Mouse (Mus musculus) limb, embryonic 11.5 days (tissue): ENCODE measurements around the gene Wdr89. TPM values are rescaled to one million over a fixed set of nuclear protein-coding genes. Genes with fewer than 3 reads are reported as not detected.

ENCODE experiments used
- ATAC-seq: fragments of 200-750 bp; cut with Nextera tagmentation; 2 replicates; pipeline ENCODE4 v1.8.0; 2017; ENCODE audit warnings: low read depth; ENCODE audit not compliant: insufficient number of reproducible peaks, low FRiP score, low TSS enrichment
- DNase-seq: peaks from one replicate; pipeline ENCODE4 v3.0.0-alpha.2; 2015; ENCODE audit warnings: low spot score
- H3K27ac ChIP-seq: fragments of 300-500 bp; sonication (generic); replicated peaks from 2 replicates; pipeline ENCODE4 v1.5.1; 2014; ENCODE audit warnings: low read depth, mild to moderate bottlenecking, low read length
- H3K27me3 ChIP-seq: fragments of 300-500 bp; sonication (generic); 2 replicates; pipeline ENCODE4 v1.6.1; 2014; ENCODE audit warnings: mild to moderate bottlenecking, low read length, mixed read lengths; ENCODE audit not compliant: control insufficient read depth, insufficient read depth
- H3K36me3 ChIP-seq: fragments of 300-500 bp; sonication (generic); 2 replicates; pipeline ENCODE4 v1.6.1; 2014; ENCODE audit warnings: mild to moderate bottlenecking, low read length, moderate library complexity, mixed read lengths; ENCODE audit not compliant: control insufficient read depth, insufficient read depth
- H3K4me1 ChIP-seq: fragments of 300-500 bp; sonication (generic); 2 replicates; pipeline ENCODE4 v1.6.1; 2014; ENCODE audit warnings: low read length, mixed read lengths; ENCODE audit not compliant: control insufficient read depth, insufficient read depth
- H3K4me2 ChIP-seq: fragments of 300-500 bp; sonication (generic); 2 replicates; pipeline ENCODE4 v1.6.1; 2014; ENCODE audit warnings: low read depth, mild to moderate bottlenecking, moderate library complexity; ENCODE audit not compliant: severe bottlenecking
- H3K4me3 ChIP-seq: fragments of 300-500 bp; sonication (generic); 2 replicates; pipeline ENCODE4 v1.5.1; 2014; ENCODE audit warnings: low read depth, low read length
- H3K9ac ChIP-seq: fragments of 300-500 bp; sonication (generic); 2 replicates; pipeline ENCODE4 v1.6.1; 2014; ENCODE audit warnings: mild to moderate bottlenecking, low read length
- H3K9me3 ChIP-seq: fragments of 300-500 bp; sonication (generic); 2 replicates; pipeline ENCODE4 v1.6.1; 2016; ENCODE audit warnings: low read length; ENCODE audit not compliant: control insufficient read depth
- WGBS: fragments of 180-500 bp; shearing (Covaris S2); extraction: QIAGEN DNeasy Blood & Tissue Kit; methylation state at CpG from one replicate; pipeline ENCODE4 v1.1.7; 2014; 5-methylcytosine and 5-hydroxymethylcytosine counted together
- polyA plus RNA-seq: library from polyadenylated mRNA; unstranded; fragments of >200 nt; fragmentation: Nextera tagmentation; extraction: Ambion mirVana; gene quantifications from 2 replicates; pipeline ENCODE4 v1.2.1, GENCODE M21; 2014

Wdr89 gene
- polyA plus RNA-seq, 1 experiment from 2014 or later: 14.4 TPM

GRCm38 (mm10) chr12:75663646-75664515 lies 5.5 kb downstream of the Wdr89 start:
- 0 out of 2 replicates have a peak overlapping the region, but pooled peaks have one; percentile 43 for H3K27ac ChIP-seq
- H3K4me3 ChIP-seq: no peak overlapping the region
- H3K27me3 ChIP-seq: no peaks in the 10 kb centered on the region
- 33% methylated on average over 13 of the region's 13 CpGs for WGBS
- ATAC-seq (peak; percentile 77), DNase-seq (peak; percentile 69)
- H3K4me2 ChIP-seq: no peak overlapping the region
- peaks cover 3% of the 10 kb centered on the region; the same call in 1 of the 2 replicates for H3K4me1 ChIP-seq
- no peaks in the 10 kb centered on the region for H3K9me3 ChIP-seq
- H3K9ac ChIP-seq: no peak overlapping the region
- no peaks in the 10 kb centered on the region for H3K36me3 ChIP-seq

- Histone ChIP-seq H3K4me1 (0 out of 2 replicates have a peak, but pooled peaks cover 3% of the 10 kb centered on the region), H3K4me2 (no peak overlapping the region), H3K9ac (no peak overlapping the region), H3K27ac (no peak overlapping the region), H3K9me3 (no peaks in the 10 kb centered on the region), H3K4me3 (no peak overlapping the region), H3K27me3 (no peaks in the 10 kb centered on the region), H3K36me3 (no peaks in the 10 kb centered on the region)
- 87% methylated on average over 1 of the region's 1 CpGs for WGBS
- DNase-seq (no peak), ATAC-seq (no peak)
Observed at GRCm38 (mm10) chr12:75662376-75662775, 7.0 kb downstream of the Wdr89 start.

GRCm38 (mm10) chr12:75658403-75658802 lies 10.9 kb downstream of the Wdr89 start:
- no peak overlapping the region for H3K9ac ChIP-seq
- no peak for DNase-seq
- H3K4me2 ChIP-seq: no peak overlapping the region
- 86% methylated on average over 6 of the region's 6 CpGs for WGBS
- H3K27ac ChIP-seq: no peak overlapping the region
- H3K36me3 ChIP-seq: no peaks in the 10 kb centered on the region
- ATAC-seq: no peak
- H3K4me3 ChIP-seq: no peak overlapping the region
- H3K4me1 ChIP-seq: no peaks in the 10 kb centered on the region
- no peaks in the 10 kb centered on the region for H3K9me3 ChIP-seq
- no peaks in the 10 kb centered on the region for H3K27me3 ChIP-seq

DNA sequence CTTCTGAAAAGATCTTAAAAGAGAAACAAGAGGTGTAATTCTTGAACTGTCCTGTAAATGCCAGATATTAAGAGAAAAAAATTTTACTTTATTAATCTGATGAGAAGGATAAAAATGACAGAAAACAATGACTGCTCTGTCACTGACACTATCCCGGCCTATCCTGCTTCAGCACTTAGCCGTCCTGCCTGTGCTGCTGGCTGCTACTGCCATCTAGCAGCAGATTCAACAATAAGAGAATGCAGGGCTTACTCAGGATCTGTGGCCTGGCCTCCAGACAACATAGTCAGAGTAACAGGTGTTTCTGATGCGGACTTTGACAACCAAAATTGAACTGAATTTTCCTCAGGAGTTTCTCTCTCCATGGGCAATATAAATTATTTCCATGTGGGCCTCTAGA lies 12.8 kb downstream of the Wdr89 start:
- H3K4me3 ChIP-seq: no peak overlapping the region
- no peaks in the 10 kb centered on the region for H3K4me1 ChIP-seq
- no peaks in the 10 kb centered on the region for H3K36me3 ChIP-seq
- 53% methylated on average over 3 of the region's 3 CpGs for WGBS
- ATAC-seq (no peak), DNase-seq (peak; percentile 31)
- no peaks in the 10 kb centered on the region for H3K9me3 ChIP-seq
- no peak overlapping the region for H3K27ac ChIP-seq
- H3K27me3 ChIP-seq: no peaks in the 10 kb centered on the region
- H3K4me2 ChIP-seq: no peak overlapping the region
- H3K9ac ChIP-seq: no peak overlapping the region

- 91% methylated on average over 3 of the region's 3 CpGs for WGBS
- ATAC-seq: no peak
- H3K36me3 ChIP-seq: no peaks in the 10 kb centered on the region
Observed at GRCm38 (mm10) chr12:75654247-75654801, 15.0 kb downstream of the Wdr89 start.

DNA sequence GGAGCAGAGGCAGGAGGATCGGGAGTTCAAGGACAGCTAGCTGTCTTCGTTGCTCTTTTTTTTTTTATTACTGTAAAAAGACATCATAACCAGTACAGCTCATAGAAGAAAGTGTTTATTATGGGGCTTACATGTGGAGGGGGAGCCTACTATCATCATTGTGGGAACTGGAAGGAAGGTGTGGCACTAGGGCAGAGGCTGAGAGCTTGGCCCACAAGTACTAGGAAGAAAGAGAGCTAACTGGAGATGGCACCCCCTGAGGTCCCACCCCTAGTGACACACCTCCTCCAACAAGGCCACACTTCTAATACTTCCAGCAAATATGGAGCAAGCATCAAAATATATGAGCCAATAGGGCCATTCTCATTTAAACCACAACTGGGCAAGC lies 19.6 kb downstream of the Wdr89 start:
- H3K4me3 ChIP-seq: no peak overlapping the region
- H3K9me3 ChIP-seq: no peaks in the 10 kb centered on the region
- H3K4me1 ChIP-seq: no peaks in the 10 kb centered on the region
- DNase-seq (no peak), ATAC-seq (no peak)
- H3K9ac ChIP-seq: no peak overlapping the region
- no peaks in the 10 kb centered on the region for H3K36me3 ChIP-seq
- no peak overlapping the region for H3K4me2 ChIP-seq
- no peak overlapping the region for H3K27ac ChIP-seq
- no peaks in the 10 kb centered on the region for H3K27me3 ChIP-seq
- 93% methylated on average over 2 of the region's 2 CpGs for WGBS

More at GRCm38 (mm10) chr12:75654247-75654801, 15.0 kb downstream of the Wdr89 start:
- Histone ChIP-seq H3K4me2 (no peak overlapping the region), H3K27me3 (no peaks in the 10 kb centered on the region), H3K9ac (no peak overlapping the region), H3K4me1 (no peaks in the 10 kb centered on the region), H3K27ac (no peak overlapping the region), H3K9me3 (no peaks in the 10 kb centered on the region), H3K4me3 (no peak overlapping the region)
- DNase-seq: no peak

GRCm38 (mm10) chr12:75649058-75649705 lies 20.2 kb downstream of the Wdr89 start:
- Histone ChIP-seq H3K27ac (no peak overlapping the region), H3K4me2 (no peak overlapping the region), H3K9ac (no peak overlapping the region), H3K4me1 (no peaks in the 10 kb centered on the region), H3K4me3 (no peak overlapping the region), H3K36me3 (no peaks in the 10 kb centered on the region), H3K27me3 (no peaks in the 10 kb centered on the region), H3K9me3 (no peaks in the 10 kb centered on the region)
- ATAC-seq (no peak), DNase-seq (no peak)
- 89% methylated on average over 12 of the region's 12 CpGs for WGBS

DNA sequence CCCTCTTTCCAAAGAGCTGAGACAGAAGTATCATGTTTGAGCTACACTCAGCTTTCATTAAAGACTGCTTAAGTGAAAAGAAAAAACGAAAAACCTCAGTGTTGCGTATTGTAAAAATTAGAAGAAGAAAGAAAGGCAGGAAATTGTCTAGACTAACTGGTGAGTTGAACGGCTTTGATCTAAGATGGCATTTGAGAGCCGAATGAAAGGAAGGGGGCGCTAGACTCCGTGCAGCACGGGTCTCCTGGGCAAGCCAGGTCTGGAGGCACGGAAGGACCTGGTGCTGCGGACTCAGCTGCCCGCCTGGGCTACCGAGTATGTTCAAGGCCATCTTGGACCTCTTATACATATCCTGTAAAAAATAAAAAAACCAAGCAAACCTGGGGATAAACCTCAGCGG lies 21.1 kb downstream of the Wdr89 start:
- Histone ChIP-seq H3K4me1 (no peaks in the 10 kb centered on the region), H3K27ac (no peak overlapping the region), H3K36me3 (no peaks in the 10 kb centered on the region), H3K9me3 (no peaks in the 10 kb centered on the region), H3K9ac (no peak overlapping the region), H3K27me3 (no peaks in the 10 kb centered on the region), H3K4me2 (no peak overlapping the region), H3K4me3 (no peak overlapping the region)
- ATAC-seq (no peak), DNase-seq (peak; percentile 32)
- WGBS: 49% methylated on average over 12 of the region's 12 CpGs
